Mouse (Mus musculus) stomach, embryonic 16.5 days (tissue): ENCODE data around the gene Ccnl1. TPM values are rescaled to one million over a fixed set of nuclear protein-coding genes. Genes with fewer than 3 reads are reported as not detected.
A peak's percentile ranks its signal among the peaks of the same experiment; 100 is the strongest.

Source experiments
- ATAC-seq: fragments of 200-750 bp; cut with Nextera tagmentation; 2 replicates; pipeline ENCODE4 v1.8.0; 2017; ENCODE audit warnings: moderate number of reproducible peaks, moderate TSS enrichment; ENCODE audit not compliant: insufficient read depth, low FRiP score
- H3K27ac ChIP-seq: fragments of 300-500 bp; sonication (generic); 2 replicates; pipeline ENCODE4 v1.5.1; 2014; ENCODE audit warnings: low read length
- H3K27me3 ChIP-seq: fragments of 300-500 bp; sonication (generic); 2 replicates; pipeline ENCODE4 v1.6.1; 2014; ENCODE audit warnings: low read length, control low read depth, mixed read lengths; ENCODE audit not compliant: control insufficient read depth, insufficient read depth
- H3K36me3 ChIP-seq: fragments of 300-500 bp; sonication (generic); 2 replicates; pipeline ENCODE4 v1.6.1; 2014; ENCODE audit warnings: low read length; ENCODE audit not compliant: control insufficient read depth, insufficient read depth
- H3K4me1 ChIP-seq: fragments of 300-500 bp; sonication (generic); 2 replicates; pipeline ENCODE4 v1.6.1; 2014; ENCODE audit warnings: low read length, control low read depth, mixed read lengths; ENCODE audit not compliant: control insufficient read depth, insufficient read depth
- H3K4me2 ChIP-seq: fragments of 300-500 bp; sonication (generic); 2 replicates; pipeline ENCODE4 v1.6.1; 2014; ENCODE audit warnings: low read depth, low read length, mixed read lengths
- H3K4me3 ChIP-seq: fragments of 300-500 bp; sonication (generic); replicated peaks from 2 replicates; pipeline ENCODE4 v1.5.1; 2014; ENCODE audit warnings: mild to moderate bottlenecking, low read length
- H3K9ac ChIP-seq: fragments of 300-500 bp; sonication (generic); 2 replicates; pipeline ENCODE4 v1.6.1; 2014; ENCODE audit warnings: low read length
- H3K9me3 ChIP-seq: fragments of 300-500 bp; sonication (generic); replicated peaks from 2 replicates; pipeline ENCODE4 v1.6.1; 2016; ENCODE audit warnings: low read length, control low read depth; ENCODE audit not compliant: control insufficient read depth
- whole genome bisulfite sequencing: fragments of 180-500 bp; shearing (Covaris S2); extraction: QIAGEN DNeasy Blood & Tissue Kit; methylation state at CpG from one replicate; pipeline ENCODE4 v1.1.7; 2014; 5-methylcytosine and 5-hydroxymethylcytosine counted together
- polyA plus RNA-seq: library from polyadenylated mRNA; unstranded; fragments of >200 nt; fragmentation: Nextera tagmentation; extraction: Ambion mirVana; gene quantifications from 2 replicates; pipeline ENCODE4 v1.2.1, GENCODE M21; 2015

Gene Ccnl1
- polyA plus RNA-seq, 1 experiment from 2014 or later: 97.3 TPM

GRCm38 (mm10) chr3:65921671-65922070, 36.4 kb downstream of the Ccnl1 start:
- H3K9me3 ChIP-seq: no peaks in the 10 kb centered on the region
- 82% methylated on average over 1 of the region's 1 CpGs for WGBS
- no peak for ATAC-seq
- H3K4me2 ChIP-seq: no peak overlapping the region
- H3K27ac ChIP-seq: no peak overlapping the region
- H3K27me3 ChIP-seq: no peaks in the 10 kb centered on the region
- no peaks in the 10 kb centered on the region for H3K36me3 ChIP-seq
- no peak overlapping the region for H3K4me3 ChIP-seq
- no peak overlapping the region for H3K9ac ChIP-seq
- 0 out of 2 replicates have a peak, but pooled peaks cover 2% of the 10 kb centered on the region for H3K4me1 ChIP-seq

DNA sequence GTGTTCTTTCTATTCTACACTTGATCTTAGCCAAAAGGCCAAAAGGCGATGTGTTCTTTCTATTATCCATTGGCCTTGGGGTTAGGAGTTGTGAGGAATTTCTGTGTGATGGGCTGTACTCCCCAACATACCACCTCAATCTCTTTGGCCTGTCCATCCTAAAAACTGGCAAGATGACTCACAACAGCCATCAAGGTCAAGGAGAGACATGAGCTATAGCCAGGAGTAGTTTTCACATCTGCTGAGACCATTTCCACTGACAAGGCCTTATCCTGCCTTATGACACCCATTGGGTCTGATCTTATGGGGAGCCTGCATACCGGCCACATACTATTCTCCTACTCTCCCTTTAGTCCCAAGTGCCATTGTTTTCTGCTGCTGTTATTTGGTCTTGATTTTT, 39.0 kb downstream of the Ccnl1 start:
- ATAC-seq: no peak
- H3K27ac ChIP-seq: no peak overlapping the region
- H3K4me1 ChIP-seq: 0 out of 2 replicates have a peak, but pooled peaks cover 2% of the 10 kb centered on the region
- H3K9ac ChIP-seq: no peak overlapping the region
- no peaks in the 10 kb centered on the region for H3K27me3 ChIP-seq
- no peak overlapping the region for H3K4me3 ChIP-seq
- H3K36me3 ChIP-seq: no peaks in the 10 kb centered on the region
- H3K4me2 ChIP-seq: no peak overlapping the region
- no peaks in the 10 kb centered on the region for H3K9me3 ChIP-seq
- 94% methylated on average over 2 of the region's 2 CpGs for WGBS

DNA sequence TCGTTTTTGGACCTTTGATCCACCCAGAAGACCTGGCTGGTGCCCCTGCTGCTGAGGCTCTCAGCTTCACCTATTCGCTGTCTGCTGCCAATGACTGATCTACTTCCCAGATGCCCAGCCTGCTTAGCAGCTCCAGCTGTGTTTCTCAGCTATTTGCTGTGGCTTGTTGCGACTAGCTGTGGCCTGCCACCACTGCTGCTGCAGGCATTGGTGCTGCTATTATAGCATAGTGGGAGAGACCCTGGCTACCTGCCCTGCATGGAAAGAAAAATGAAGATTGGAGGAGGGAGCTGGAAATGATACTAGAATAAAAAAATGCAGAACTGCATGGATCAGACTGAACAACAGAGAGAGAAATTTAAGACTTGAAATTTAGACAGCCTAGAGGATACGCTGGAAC, 45.1 kb downstream of the Ccnl1 start:
- no peaks in the 10 kb centered on the region for H3K27me3 ChIP-seq
- H3K9me3 ChIP-seq: no peaks in the 10 kb centered on the region
- H3K4me3 ChIP-seq: no peak overlapping the region
- no peak overlapping the region for H3K27ac ChIP-seq
- WGBS: 54% methylated on average over 4 of the region's 4 CpGs
- H3K4me1 ChIP-seq: no peaks in the 10 kb centered on the region
- no peak overlapping the region for H3K9ac ChIP-seq
- no peak overlapping the region for H3K4me2 ChIP-seq
- H3K36me3 ChIP-seq: no peaks in the 10 kb centered on the region
- no peak for ATAC-seq

- no peak overlapping the region for H3K4me3 ChIP-seq
- no peak overlapping the region for H3K9ac ChIP-seq
- H3K27ac ChIP-seq: no peak overlapping the region
- no peaks in the 10 kb centered on the region for H3K4me1 ChIP-seq
- no peaks in the 10 kb centered on the region for H3K27me3 ChIP-seq
- H3K36me3 ChIP-seq: no peaks in the 10 kb centered on the region
- no peak for ATAC-seq
- 75% methylated on average over 11 of the region's 11 CpGs for WGBS
- no peaks in the 10 kb centered on the region for H3K9me3 ChIP-seq
- H3K4me2 ChIP-seq: no peak overlapping the region
These were observed 45.8 kb downstream of the Ccnl1 start for GRCm38 (mm10) chr3:65912217-65912616.

- no peak overlapping the region for H3K9ac ChIP-seq
- H3K4me1 ChIP-seq: no peaks in the 10 kb centered on the region
- WGBS: 84% methylated on average over 3 of the region's 3 CpGs
- H3K27ac ChIP-seq: no peak overlapping the region
- H3K9me3 ChIP-seq: no peaks in the 10 kb centered on the region
- ATAC-seq: no peak
- no peaks in the 10 kb centered on the region for H3K36me3 ChIP-seq
- H3K27me3 ChIP-seq: no peaks in the 10 kb centered on the region
- no peak overlapping the region for H3K4me3 ChIP-seq
- H3K4me2 ChIP-seq: no peak overlapping the region
These were observed 46.8 kb downstream of the Ccnl1 start for GRCm38 (mm10) chr3:65911265-65911664.

- H3K27me3 ChIP-seq: no peaks in the 10 kb centered on the region
- 86% methylated on average over 2 of the region's 2 CpGs for WGBS
- H3K36me3 ChIP-seq: no peaks in the 10 kb centered on the region
- H3K9me3 ChIP-seq: no peaks in the 10 kb centered on the region
- H3K27ac ChIP-seq: no peak overlapping the region
- no peak overlapping the region for H3K9ac ChIP-seq
- no peak for ATAC-seq
- no peak overlapping the region for H3K4me3 ChIP-seq
- peaks cover 14% of the 10 kb centered on the region for H3K4me1 ChIP-seq
- no peak overlapping the region for H3K4me2 ChIP-seq
These were observed 48.6 kb downstream of the Ccnl1 start for GRCm38 (mm10) chr3:65909454-65909853.

GRCm38 (mm10) chr3:65907536-65907935, 50.5 kb downstream of the Ccnl1 start:
- no peak overlapping the region for H3K4me2 ChIP-seq
- peaks cover 15% of the 10 kb centered on the region for H3K4me1 ChIP-seq
- H3K36me3 ChIP-seq: no peaks in the 10 kb centered on the region
- ATAC-seq: no peak
- H3K27ac ChIP-seq: no peak overlapping the region
- H3K9ac ChIP-seq: no peak overlapping the region
- 96% methylated on average over 4 of the region's 4 CpGs for whole genome bisulfite sequencing
- H3K27me3 ChIP-seq: no peaks in the 10 kb centered on the region
- no peak overlapping the region for H3K4me3 ChIP-seq
- no peaks in the 10 kb centered on the region for H3K9me3 ChIP-seq

DNA sequence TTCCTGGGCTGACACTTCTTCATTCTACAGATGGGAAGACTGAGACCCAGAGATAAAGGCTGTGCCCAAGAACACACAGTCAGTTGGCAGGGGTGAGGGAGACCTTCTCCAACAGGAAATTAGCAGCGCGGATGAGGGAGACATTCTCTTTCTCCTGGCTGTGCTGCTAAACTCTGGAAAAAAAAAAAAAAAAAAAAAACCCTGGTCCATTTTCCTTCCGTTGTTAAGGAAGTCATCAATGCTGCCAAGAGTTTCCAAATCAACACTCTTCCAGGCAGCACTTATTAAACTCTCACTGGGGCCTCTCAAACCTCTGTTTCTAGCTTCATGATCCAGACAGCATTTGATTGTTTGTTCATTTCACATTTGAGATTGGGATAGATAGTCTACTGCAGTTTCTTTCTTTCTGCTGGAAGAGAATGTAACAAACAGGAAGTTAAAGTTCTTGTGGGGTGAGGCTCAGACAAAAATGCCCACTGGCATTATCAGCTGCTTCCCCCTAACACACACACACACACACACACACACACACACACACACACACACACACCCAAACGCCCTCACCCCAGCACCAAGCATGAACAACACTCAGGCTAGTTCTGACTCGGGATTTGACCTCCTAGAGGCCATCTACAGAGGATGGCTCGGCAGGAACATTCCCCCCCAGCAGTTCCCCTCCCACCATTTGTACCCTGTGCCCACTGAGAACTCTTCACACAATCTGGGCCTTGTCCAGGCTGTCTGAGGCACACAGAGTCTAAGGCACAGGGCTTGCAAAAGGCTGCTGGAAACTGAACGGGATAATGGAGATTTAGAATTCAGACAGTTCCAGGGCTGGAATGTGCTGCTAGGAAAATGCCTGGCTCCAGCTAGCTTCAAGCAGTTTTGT, 52.5 kb downstream of the Ccnl1 start:
- Histone ChIP-seq H3K27me3 (no peaks in the 10 kb centered on the region), H3K36me3 (no peaks in the 10 kb centered on the region), H3K9ac (no peak overlapping the region), H3K27ac (no peak overlapping the region; the same call in 1 of the 2 replicates), H3K9me3 (no peaks in the 10 kb centered on the region), H3K4me1 (peaks cover 15% of the 10 kb centered on the region), H3K4me2 (no peak overlapping the region), H3K4me3 (no peak overlapping the region)
- ATAC-seq: no peak; the same call in 1 of the 2 replicates
- 26% methylated on average over 7 of the region's 7 CpGs for WGBS

- Histone ChIP-seq H3K27me3 (no peaks in the 10 kb centered on the region), H3K9me3 (no peaks in the 10 kb centered on the region), H3K9ac (no peak overlapping the region), H3K4me3 (no peak overlapping the region), H3K27ac (no peak overlapping the region), H3K4me1 (peaks cover 15% of the 10 kb centered on the region), H3K4me2 (no peak overlapping the region), H3K36me3 (no peaks in the 10 kb centered on the region)
- ATAC-seq: 0 out of 2 replicates have a peak, but pooled peaks have one; percentile 25
- 13% methylated on average over 6 of the region's 6 CpGs for WGBS
These were observed 53.3 kb downstream of the Ccnl1 start for GRCm38 (mm10) chr3:65904711-65905110.
